Mouse (Mus musculus): Measurements from ENCODE around the gene Pex10. TPM values are rescaled to one million over a fixed set of nuclear protein-coding genes. Genes with fewer than 3 reads are reported as not detected.

The Pex10 gene
- polyA plus RNA-seq, 1 experiment = not detected

- Histone ChIP-seq H3K4me3 (ENCODE audit: insufficient read depth, low read depth, low read length) (no peak overlapping the region), H3K27ac (ENCODE audit: insufficient read depth, low read depth, low read length) (peak overlapping the region; percentile 92), H3K4me1 (ENCODE audit: control insufficient read depth, insufficient read depth, low read length) (peaks cover 70% of the 10 kb centered on the region)
- WGBS = 47% methylated on average over 6 of the region's 6 CpGs
- TF ChIP-seq POLR2A (IDR thresholded peaks at IDR 0.05; ENCODE audit: insufficient read depth, low read depth, low read length) (0 out of 2 replicates have a peak, but pooled peaks have one; percentile 24), CTCF (IDR thresholded peaks at IDR 0.05; ENCODE audit: insufficient read depth, low read depth, low read length) (no peak)
Observed at GRCm38 (mm10) chr4:155117396-155117978, 50.7 kb downstream of the Pex10 start.

GRCm38 (mm10) chr4:155118278-155118677 is 51.5 kb downstream of the Pex10 start:
- Histone ChIP-seq H3K4me1 (ENCODE audit: control insufficient read depth, insufficient read depth, low read length) (peaks cover 73% of the 10 kb centered on the region), H3K27ac (ENCODE audit: insufficient read depth, low read depth, low read length) (peak overlapping the region; percentile 91), H3K4me3 (ENCODE audit: insufficient read depth, low read depth, low read length) (no peak overlapping the region)
- 33% methylated on average over 10 of the region's 10 CpGs for WGBS
- TF ChIP-seq CTCF (IDR thresholded peaks at IDR 0.05; ENCODE audit: insufficient read depth, low read depth, low read length) = no peak
- TF ChIP-seq POLR2A (IDR thresholded peaks at IDR 0.05; ENCODE audit: insufficient read depth, low read depth, low read length) = no peak

GRCm38 (mm10) chr4:155120038-155120437 is 53.2 kb downstream of the Pex10 start:
- 86% methylated on average over 7 of the region's 7 CpGs for whole genome bisulfite sequencing

GRCm38 (mm10) chr4:155120583-155120982 is 53.8 kb downstream of the Pex10 start:
- 71% methylated on average over 5 of the region's 5 CpGs for WGBS
- Histone ChIP-seq H3K4me1 (ENCODE audit: control insufficient read depth, insufficient read depth, low read length) (peaks cover 76% of the 10 kb centered on the region), H3K4me3 (ENCODE audit: insufficient read depth, low read depth, low read length) (no peak overlapping the region), H3K27ac (ENCODE audit: insufficient read depth, low read depth, low read length) (peak overlapping the region; percentile 89)
- TF ChIP-seq CTCF (IDR thresholded peaks at IDR 0.05; ENCODE audit: insufficient read depth, low read depth, low read length) (no peak), POLR2A (IDR thresholded peaks at IDR 0.05; ENCODE audit: insufficient read depth, low read depth, low read length) (no peak)

More at GRCm38 (mm10) chr4:155120038-155120437, 53.2 kb downstream of the Pex10 start:
- Histone ChIP-seq H3K27ac (ENCODE audit: insufficient read depth, low read depth, low read length) (peak overlapping the region; percentile 89; the same call in 1 of the 2 replicates), H3K4me3 (ENCODE audit: insufficient read depth, low read depth, low read length) (no peak overlapping the region), H3K4me1 (ENCODE audit: control insufficient read depth, insufficient read depth, low read length) (peaks cover 75% of the 10 kb centered on the region)
- TF ChIP-seq CTCF (IDR thresholded peaks at IDR 0.05; ENCODE audit: insufficient read depth, low read depth, low read length) = no peak
- no peak for TF ChIP-seq POLR2A (IDR thresholded peaks at IDR 0.05; ENCODE audit: insufficient read depth, low read depth, low read length)

- Histone ChIP-seq H3K4me3 (ENCODE audit: insufficient read depth, low read depth, low read length) (no peak overlapping the region), H3K27ac (ENCODE audit: insufficient read depth, low read depth, low read length) (peak overlapping the region; percentile 89), H3K4me1 (ENCODE audit: control insufficient read depth, insufficient read depth, low read length) (peaks cover 76% of the 10 kb centered on the region)
- 70% methylated on average over 6 of the region's 6 CpGs for WGBS
- TF ChIP-seq CTCF (IDR thresholded peaks at IDR 0.05; ENCODE audit: insufficient read depth, low read depth, low read length) = no peak
Observed at GRCm38 (mm10) chr4:155121222-155121621, 54.4 kb downstream of the Pex10 start.

Other genes with a start within 250 kb of the Pex10 start
- gene Ttc34, start 229.6 kb upstream of the Pex10 start, polyA plus RNA-seq (2012; ENCODE audit: insufficient read depth, insufficient read length, low replicate concordance, missing spikeins) = not detected in 2 replicates
- gene Mmel1, start 197.4 kb upstream of the Pex10 start, polyA plus RNA-seq (2012; ENCODE audit: insufficient read depth, insufficient read length, low replicate concordance, missing spikeins) = not detected in 2 replicates
- not detected in 2 replicates for gene Fam213b, start 167.9 kb upstream of the Pex10 start, polyA plus RNA-seq (2012; ENCODE audit: insufficient read depth, insufficient read length, low replicate concordance, missing spikeins)
- gene Tnfrsf14, start 138.5 kb upstream of the Pex10 start, polyA plus RNA-seq (2012; ENCODE audit: insufficient read depth, insufficient read length, low replicate concordance, missing spikeins) = not detected in 2 replicates
- not detected in 2 replicates for gene Hes5, start 106.1 kb upstream of the Pex10 start, polyA plus RNA-seq (2012; ENCODE audit: insufficient read depth, insufficient read length, low replicate concordance, missing spikeins)
- gene Pank4, start 102.9 kb upstream of the Pex10 start, polyA plus RNA-seq (2012; ENCODE audit: insufficient read depth, insufficient read length, low replicate concordance, missing spikeins) = not detected in 2 replicates
- gene Plch2, start 10.2 kb upstream of the Pex10 start, polyA plus RNA-seq (2012; ENCODE audit: insufficient read depth, insufficient read length, low replicate concordance, missing spikeins) = not detected in 2 replicates
- gene Rer1, start 19.4 kb downstream of the Pex10 start, polyA plus RNA-seq (2012; ENCODE audit: insufficient read depth, insufficient read length, low replicate concordance, missing spikeins) = not detected in 2 replicates
- not detected in 2 replicates for gene Morn1, start 19.6 kb downstream of the Pex10 start, polyA plus RNA-seq (2012; ENCODE audit: insufficient read depth, insufficient read length, low replicate concordance, missing spikeins)
- gene Ski, start 155.6 kb downstream of the Pex10 start, polyA plus RNA-seq (2012; ENCODE audit: insufficient read depth, insufficient read length, low replicate concordance, missing spikeins) = not detected in 2 replicates
- not detected in 2 replicates for gene Faap20, start 182.8 kb downstream of the Pex10 start, polyA plus RNA-seq (2012; ENCODE audit: insufficient read depth, insufficient read length, low replicate concordance, missing spikeins)

All from olfactory bulb, adult 2 months (tissue).